Mouse (Mus musculus): ENCODE data around the gene Coro7. TPM values are rescaled to one million over a fixed set of nuclear protein-coding genes. Genes with fewer than 3 reads are reported as not detected.

The Coro7 gene
- polyA plus RNA-seq, 1 experiment, result 391 TPM

DNA sequence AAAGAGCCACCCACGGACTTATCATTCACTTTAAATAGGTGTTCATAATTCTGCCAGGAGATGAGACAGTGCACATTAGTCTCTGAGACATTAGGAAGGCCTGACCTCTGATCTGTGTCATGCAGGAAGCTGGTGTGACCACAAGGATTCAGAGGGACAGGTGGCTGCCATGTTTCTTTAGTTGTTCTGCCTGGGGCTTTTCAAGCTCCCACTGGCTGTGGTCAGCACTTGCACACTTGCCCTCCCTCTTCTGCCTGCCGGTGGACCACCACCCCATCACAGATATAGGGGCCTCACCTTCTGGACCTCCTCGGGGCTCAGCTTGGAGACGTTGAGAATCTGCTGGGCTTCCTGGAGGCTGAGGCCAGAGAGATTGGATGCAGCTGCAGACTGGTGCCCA, 62.7 kb downstream of the Coro7 start:
- DNase-seq, result no peak
- Histone ChIP-seq H3K4me3 (ENCODE audit: control insufficient read depth, insufficient read depth, low read length) (no peak overlapping the region), H3K27me3 (ENCODE audit: control insufficient read depth, insufficient read depth, low read length) (no peaks in the 10 kb centered on the region), H3K4me1 (replicated peaks; ENCODE audit: control insufficient read depth, insufficient read depth, low read length) (no peaks in the 10 kb centered on the region), H3K36me3 (ENCODE audit: control insufficient read depth, insufficient read depth, low read length) (peaks cover 7% of the 10 kb centered on the region; the same call in 1 of the 2 replicates), H3K27ac (ENCODE audit: control insufficient read depth, insufficient read depth, low read length) (no peak overlapping the region)
- WGBS, result 45% methylated on average over 4 of the region's 4 CpGs
- no peak for TF ChIP-seq CTCF (IDR thresholded peaks at IDR 0.05; ENCODE audit: borderline replicate concordance, control insufficient read depth, extremely low read depth, insufficient read depth, low read length, poor library complexity)
- TF ChIP-seq POLR2A (IDR thresholded peaks at IDR 0.05; ENCODE audit: control insufficient read depth, extremely low read depth, insufficient read depth, low read length, poor library complexity), result no peak

GRCm38 (mm10) chr16:4615297-4615696, 64.3 kb downstream of the Coro7 start:
- Histone ChIP-seq H3K4me1 (replicated peaks; ENCODE audit: control insufficient read depth, insufficient read depth, low read length) (no peaks in the 10 kb centered on the region), H3K27me3 (ENCODE audit: control insufficient read depth, insufficient read depth, low read length) (no peaks in the 10 kb centered on the region), H3K36me3 (ENCODE audit: control insufficient read depth, insufficient read depth, low read length) (peaks cover 7% of the 10 kb centered on the region; the same call in 1 of the 2 replicates), H3K27ac (ENCODE audit: control insufficient read depth, insufficient read depth, low read length) (no peak overlapping the region), H3K4me3 (ENCODE audit: control insufficient read depth, insufficient read depth, low read length) (no peak overlapping the region)
- no peak for TF ChIP-seq POLR2A (IDR thresholded peaks at IDR 0.05; ENCODE audit: control insufficient read depth, extremely low read depth, insufficient read depth, low read length, poor library complexity)
- no peak for TF ChIP-seq CTCF (IDR thresholded peaks at IDR 0.05; ENCODE audit: borderline replicate concordance, control insufficient read depth, extremely low read depth, insufficient read depth, low read length, poor library complexity)
- 87% methylated on average over 1 of the region's 1 CpGs for WGBS
- DNase-seq, result no peak

GRCm38 (mm10) chr16:4614639-4615038, 64.9 kb downstream of the Coro7 start:
- Histone ChIP-seq H3K27me3 (ENCODE audit: control insufficient read depth, insufficient read depth, low read length) (no peaks in the 10 kb centered on the region), H3K4me1 (replicated peaks; ENCODE audit: control insufficient read depth, insufficient read depth, low read length) (no peaks in the 10 kb centered on the region), H3K4me3 (ENCODE audit: control insufficient read depth, insufficient read depth, low read length) (no peak overlapping the region), H3K36me3 (ENCODE audit: control insufficient read depth, insufficient read depth, low read length) (peaks cover 7% of the 10 kb centered on the region; the same call in 1 of the 2 replicates), H3K27ac (ENCODE audit: control insufficient read depth, insufficient read depth, low read length) (no peak overlapping the region)
- no peak for DNase-seq
- TF ChIP-seq POLR2A (IDR thresholded peaks at IDR 0.05; ENCODE audit: control insufficient read depth, extremely low read depth, insufficient read depth, low read length, poor library complexity), result no peak
- TF ChIP-seq CTCF (IDR thresholded peaks at IDR 0.05; ENCODE audit: borderline replicate concordance, control insufficient read depth, extremely low read depth, insufficient read depth, low read length, poor library complexity), result no peak
- 93% methylated on average over 3 of the region's 3 CpGs for WGBS

- no peaks in the 10 kb centered on the region for H3K4me1 ChIP-seq (replicated peaks; ENCODE audit: control insufficient read depth, insufficient read depth, low read length)
- TF ChIP-seq CTCF (IDR thresholded peaks at IDR 0.05; ENCODE audit: borderline replicate concordance, control insufficient read depth, extremely low read depth, insufficient read depth, low read length, poor library complexity) (no peak), POLR2A (IDR thresholded peaks at IDR 0.05; ENCODE audit: control insufficient read depth, extremely low read depth, insufficient read depth, low read length, poor library complexity) (no peak)
- no peak overlapping the region for H3K4me3 ChIP-seq (ENCODE audit: control insufficient read depth, insufficient read depth, low read length)
- no peak for DNase-seq
- no peak overlapping the region for H3K27ac ChIP-seq (ENCODE audit: control insufficient read depth, insufficient read depth, low read length)
- H3K36me3 ChIP-seq (ENCODE audit: control insufficient read depth, insufficient read depth, low read length), result peaks cover 7% of the 10 kb centered on the region; the same call in 1 of the 2 replicates
- 99% methylated on average over 9 of the region's 9 CpGs for whole genome bisulfite sequencing
- H3K27me3 ChIP-seq (ENCODE audit: control insufficient read depth, insufficient read depth, low read length), result no peaks in the 10 kb centered on the region
Observed at GRCm38 (mm10) chr16:4613736-4614135, 65.8 kb downstream of the Coro7 start.

DNA sequence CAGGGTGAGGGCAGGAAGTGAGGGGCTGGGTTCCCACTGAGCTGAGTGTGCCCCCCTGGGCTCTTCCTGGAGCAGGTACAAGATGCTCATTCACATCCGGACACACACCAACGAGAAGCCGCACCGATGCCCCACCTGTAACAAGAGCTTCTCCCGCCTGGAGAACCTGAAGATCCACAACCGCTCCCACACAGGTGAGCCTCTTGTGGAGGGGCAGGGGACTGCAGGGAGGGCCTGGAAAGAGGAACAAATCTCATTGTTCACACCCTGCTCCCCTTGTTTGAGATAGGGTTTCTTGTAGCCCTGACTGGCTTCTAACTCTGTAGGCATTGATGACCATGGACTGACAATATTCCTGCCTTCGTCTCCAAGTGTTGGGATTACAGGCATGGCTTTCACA, 67.9 kb downstream of the Coro7 start:
- TF ChIP-seq POLR2A (IDR thresholded peaks at IDR 0.05; ENCODE audit: control insufficient read depth, extremely low read depth, insufficient read depth, low read length, poor library complexity), result no peak
- TF ChIP-seq CTCF (IDR thresholded peaks at IDR 0.05; ENCODE audit: borderline replicate concordance, control insufficient read depth, extremely low read depth, insufficient read depth, low read length, poor library complexity), result no peak
- WGBS, result 86% methylated on average over 7 of the region's 7 CpGs
- H3K27me3 ChIP-seq (ENCODE audit: control insufficient read depth, insufficient read depth, low read length), result no peaks in the 10 kb centered on the region

GRCm38 (mm10) chr16:4611193-4611592, 68.4 kb downstream of the Coro7 start:
- H3K36me3 ChIP-seq (ENCODE audit: control insufficient read depth, insufficient read depth, low read length), result peaks cover 7% of the 10 kb centered on the region; the same call in 1 of the 2 replicates
- WGBS, result 95% methylated on average over 5 of the region's 5 CpGs
- DNase-seq, result no peak
- no peak overlapping the region for H3K27ac ChIP-seq (ENCODE audit: control insufficient read depth, insufficient read depth, low read length)
- no peak for TF ChIP-seq CTCF (IDR thresholded peaks at IDR 0.05; ENCODE audit: borderline replicate concordance, control insufficient read depth, extremely low read depth, insufficient read depth, low read length, poor library complexity)
- no peak for TF ChIP-seq POLR2A (IDR thresholded peaks at IDR 0.05; ENCODE audit: control insufficient read depth, extremely low read depth, insufficient read depth, low read length, poor library complexity)
- no peaks in the 10 kb centered on the region for H3K27me3 ChIP-seq (ENCODE audit: control insufficient read depth, insufficient read depth, low read length)
- no peaks in the 10 kb centered on the region for H3K4me1 ChIP-seq (replicated peaks; ENCODE audit: control insufficient read depth, insufficient read depth, low read length)
- H3K4me3 ChIP-seq (ENCODE audit: control insufficient read depth, insufficient read depth, low read length), result no peak overlapping the region

More for the DNA sequence above, 67.9 kb downstream of the Coro7 start:
- no peak for DNase-seq
- no peak overlapping the region for H3K27ac ChIP-seq (ENCODE audit: control insufficient read depth, insufficient read depth, low read length)
- no peak overlapping the region for H3K4me3 ChIP-seq (ENCODE audit: control insufficient read depth, insufficient read depth, low read length)
- no peaks in the 10 kb centered on the region for H3K4me1 ChIP-seq (replicated peaks; ENCODE audit: control insufficient read depth, insufficient read depth, low read length)
- H3K36me3 ChIP-seq (ENCODE audit: control insufficient read depth, insufficient read depth, low read length), result peaks cover 7% of the 10 kb centered on the region; the same call in 1 of the 2 replicates

DNA sequence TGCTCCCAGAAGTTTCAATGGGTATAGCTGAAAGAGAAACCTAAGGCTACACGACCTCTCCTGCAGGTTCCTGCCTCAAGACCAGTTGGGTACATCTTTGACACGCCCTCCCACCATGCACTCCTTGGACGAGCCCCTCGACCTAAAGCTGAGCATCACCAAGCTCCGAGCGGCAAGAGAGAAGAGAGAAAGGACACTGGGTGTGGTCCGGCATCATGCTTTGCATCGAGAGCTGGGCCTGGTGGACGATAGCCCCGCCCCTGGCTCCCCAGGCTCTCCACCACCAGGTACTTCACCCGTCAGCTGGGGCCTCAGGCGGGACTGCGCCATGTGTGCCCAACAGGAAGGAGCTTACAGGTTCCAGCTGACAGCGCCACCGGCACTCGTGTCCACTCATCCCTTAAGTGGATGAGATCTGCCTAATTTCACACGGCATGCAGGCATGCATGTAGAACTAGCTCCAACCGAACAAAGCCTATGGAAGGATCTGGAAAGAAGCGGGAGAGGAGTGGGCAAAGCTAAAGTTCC, 71.0 kb downstream of the Coro7 start:
- WGBS, result 94% methylated on average over 19 of the region's 19 CpGs
- H3K27me3 ChIP-seq (ENCODE audit: control insufficient read depth, insufficient read depth, low read length), result no peaks in the 10 kb centered on the region
- H3K4me3 ChIP-seq (ENCODE audit: control insufficient read depth, insufficient read depth, low read length), result no peak overlapping the region
- H3K27ac ChIP-seq (ENCODE audit: control insufficient read depth, insufficient read depth, low read length), result no peak overlapping the region
- H3K36me3 ChIP-seq (ENCODE audit: control insufficient read depth, insufficient read depth, low read length), result no peaks in the 10 kb centered on the region
- TF ChIP-seq CTCF (IDR thresholded peaks at IDR 0.05; ENCODE audit: borderline replicate concordance, control insufficient read depth, extremely low read depth, insufficient read depth, low read length, poor library complexity), result no peak
- TF ChIP-seq POLR2A (IDR thresholded peaks at IDR 0.05; ENCODE audit: control insufficient read depth, extremely low read depth, insufficient read depth, low read length, poor library complexity), result no peak
- DNase-seq, result no peak
- H3K4me1 ChIP-seq (replicated peaks; ENCODE audit: control insufficient read depth, insufficient read depth, low read length), result no peaks in the 10 kb centered on the region

All from thymus, adult 2 months (tissue).